ENCODE assay signal across 19 mouse cellular contexts in genomic region chr6:24262578-24262977, GRCm38 (mm10).
DNase-seq lines count a peak whose midpoint lies in the region; ATAC-seq lines count a peak whose summit lies in the region.
"Had no signal": no experiment of that assay in that cellular context is flagged by ENCODE, and none has a peak within 500 bp of the region (broad histone marks: within the 10 kb centered on the region; RNA-seq: fewer than 3 reads in every experiment).

No protein-coding gene starts in this region.

- H3K9me3 ChIP-seq in intestine, embryonic 14.5 days (ENCODE audit: control insufficient read depth, low read length) = no peaks in the 10 kb centered on the region
- no peaks in the 10 kb centered on the region for H3K9me3 ChIP-seq in liver, embryonic 15.5 days (replicated peaks)
- H3K9me3 ChIP-seq in midbrain, embryonic 15.5 days = no peaks in the 10 kb centered on the region
- H3K9me3 ChIP-seq: forebrain, embryonic 15.5 days; limb, embryonic 13.5 days had no signal

- H3K4me2 ChIP-seq in intestine, embryonic 14.5 days (ENCODE audit: low read length) = no peak overlapping the region
- H3K4me2 ChIP-seq in liver, embryonic 15.5 days = no peak overlapping the region
- no peak overlapping the region for H3K4me2 ChIP-seq in midbrain, embryonic 15.5 days
- H3K4me2 ChIP-seq: forebrain, embryonic 15.5 days; limb, embryonic 13.5 days had no signal

- no peak for DNase-seq in intestine, embryonic 14.5 days (ENCODE audit: low spot score)
- peak; percentile 85 to 92 for DNase-seq in kidney, adult 8-10 months
- peak; percentile 67 to 78 for DNase-seq in kidney, postnatal 25 days
- no peak for DNase-seq in cerebellum, adult 11 months
- DNase-seq in urinary bladder, postnatal 4 days (ENCODE audit: low spot score in 2 of 2) = no peak
- DNase-seq in cerebellum, postnatal 14 days = no peak
- DNase-seq: cerebellum, postnatal 36 days; heart, adult 11 months; midbrain, embryonic 14.5 days; right cerebral cortex, postnatal 4 days; thymus, adult 2 months had no signal

- H3K4me1 ChIP-seq in intestine, embryonic 14.5 days (replicated peaks; ENCODE audit: control insufficient read depth, insufficient read depth, low read length) = no peaks in the 10 kb centered on the region
- no peaks in the 10 kb centered on the region for H3K4me1 ChIP-seq in liver, embryonic 15.5 days (replicated peaks)
- H3K4me1 ChIP-seq in midbrain, embryonic 15.5 days = no peaks in the 10 kb centered on the region
- H3K4me1 ChIP-seq: forebrain, embryonic 15.5 days had no signal

- no peaks in the 10 kb centered on the region for H3K27me3 ChIP-seq in intestine, embryonic 14.5 days (replicated peaks; ENCODE audit: control insufficient read depth, insufficient read depth, low read length)
- no peaks in the 10 kb centered on the region for H3K27me3 ChIP-seq in liver, embryonic 15.5 days
- H3K27me3 ChIP-seq in midbrain, embryonic 15.5 days (replicated peaks) = no peaks in the 10 kb centered on the region
- H3K27me3 ChIP-seq: CH12.LX; forebrain, embryonic 15.5 days; limb, embryonic 13.5 days had no signal

- no peak overlapping the region for H3K9ac ChIP-seq in intestine, embryonic 14.5 days (ENCODE audit: low read length)
- H3K9ac ChIP-seq in liver, embryonic 15.5 days = no peak overlapping the region
- no peak overlapping the region for H3K9ac ChIP-seq in midbrain, embryonic 15.5 days
- H3K9ac ChIP-seq: forebrain, embryonic 15.5 days; limb, embryonic 13.5 days had no signal

- H3K4me3 ChIP-seq in intestine, embryonic 14.5 days (ENCODE audit: low read depth, low read length) = no peak overlapping the region
- H3K4me3 ChIP-seq in liver, embryonic 15.5 days (replicated peaks) = no peak overlapping the region
- H3K4me3 ChIP-seq in midbrain, embryonic 15.5 days = no peak overlapping the region
- H3K4me3 ChIP-seq: erythroblast, embryonic 14.5 days; forebrain, embryonic 15.5 days; layer of hippocampus, adult 2 months; limb, embryonic 13.5 days had no signal

- no peak overlapping the region for H3K27ac ChIP-seq in intestine, embryonic 14.5 days (ENCODE audit: low read depth)
- no peak overlapping the region for H3K27ac ChIP-seq in liver, embryonic 15.5 days (replicated peaks)
- H3K27ac ChIP-seq in midbrain, embryonic 15.5 days = no peak overlapping the region
- H3K27ac ChIP-seq: forebrain, embryonic 15.5 days; layer of hippocampus, adult 2 months; limb, embryonic 13.5 days had no signal

- H3K36me3 ChIP-seq in intestine, embryonic 14.5 days (ENCODE audit: control insufficient read depth, insufficient read depth, low read length) = no peaks in the 10 kb centered on the region
- H3K36me3 ChIP-seq in liver, embryonic 15.5 days (replicated peaks) = no peaks in the 10 kb centered on the region
- H3K36me3 ChIP-seq in midbrain, embryonic 15.5 days (replicated peaks) = no peaks in the 10 kb centered on the region
- H3K36me3 ChIP-seq: forebrain, embryonic 15.5 days; limb, embryonic 13.5 days had no signal

- WGBS in intestine, embryonic 14.5 days = 71% methylated on average over 5 of the region's 5 CpGs
- WGBS in liver, embryonic 15.5 days (ENCODE audit: insufficient replicate concordance) = 40% methylated on average over 5 of the region's 5 CpGs
- WGBS in midbrain, embryonic 15.5 days = 87% methylated on average over 5 of the region's 5 CpGs

- peak; percentile 83 for ATAC-seq in intestine, embryonic 14.5 days (replicated peaks; ENCODE audit: low FRiP score, low TSS enrichment, low read depth)
- peak; percentile 61 for ATAC-seq in liver, embryonic 15.5 days (ENCODE audit: insufficient read depth)
- no peak for ATAC-seq in midbrain, embryonic 15.5 days (replicated peaks)
- ATAC-seq: forebrain, embryonic 15.5 days; lung, postnatal 0 days had no signal

Comparison
In these comparisons a context has a peak if more than half of its experiments do, and no peak if none do; other contexts are left out.
1. DNase-seq: peak in kidney, adult 8-10 months (2 of 2) and kidney, postnatal 25 days (2 of 2); none in intestine, embryonic 14.5 days (single experiment), cerebellum, adult 11 months (single experiment), urinary bladder, postnatal 4 days (0 of 2) and cerebellum, postnatal 14 days (0 of 2).